Mouse (Mus musculus): ENCODE results near the gene Gcdh. TPM values are rescaled to one million over a fixed set of nuclear protein-coding genes. Genes with fewer than 3 reads are reported as not detected.
A peak's percentile ranks its signal among the peaks of the same experiment; 100 is the strongest.

Gene Gcdh
- total RNA-seq, 2 experiments from 2014 or later = 35.6 to 44.1 TPM

- Histone ChIP-seq H3K4me3 (no peak overlapping the region), H3K27ac (no peak overlapping the region)
- DNase-seq (ENCODE audit: extremely low spot score in 1 of 2, low spot score in 2 of 2) = no peak
- TF ChIP-seq CTCF (IDR thresholded peaks at IDR 0.05) = no peak
- intact Hi-C loops (cut with DNase I) = no loop called here
Measured at GRCm38 (mm10) chr8:84838513-84838912, 55.2 kb downstream of the Gcdh start.

GRCm38 (mm10) chr8:84837912-84838470 lies 55.7 kb downstream of the Gcdh start:
- no peak for DNase-seq (ENCODE audit: extremely low spot score in 1 of 2, low spot score in 2 of 2)
- H3K27ac ChIP-seq = no peak overlapping the region
- intact Hi-C loops (cut with DNase I) = no loop called here
- H3K4me3 ChIP-seq = no peak overlapping the region
- no peak for TF ChIP-seq CTCF (IDR thresholded peaks at IDR 0.05)

GRCm38 (mm10) chr8:84837149-84837911 lies 56.4 kb downstream of the Gcdh start:
- intact Hi-C loops (cut with DNase I) = no loop called here
- TF ChIP-seq CTCF (IDR thresholded peaks at IDR 0.05) = peak; percentile 1
- no peak for DNase-seq (ENCODE audit: extremely low spot score in 1 of 2, low spot score in 2 of 2)
- H3K4me3 ChIP-seq = no peak overlapping the region
- H3K27ac ChIP-seq = no peak overlapping the region

Small RNA genes lying within 50 kb of the gene (microRNA-seq; reads per million reads assigned to microRNA genes)
- gene Gm24197 = 1.2 to 2.9 reads per million in 2 experiments
- 7.8 to 12.4 reads per million in 2 experiments for gene Mir7069

Other genes with a start within 250 kb of the Gcdh start
- 10 to 100 TPM; 17.5 to 17.9 TPM for gene Ier2, start 231.1 kb downstream of the Gcdh start, total RNA-seq (2021)
- gene Trmt1, start 207.6 kb downstream of the Gcdh start, total RNA-seq (2021) = 100 to 1,000 TPM; 108 to 115 TPM
- gene Nacc1, start 206.1 kb downstream of the Gcdh start, total RNA-seq (2021) = 10 to 100 TPM; 95.5 to 96.8 TPM
- gene Lyl1, start 192.5 kb downstream of the Gcdh start, total RNA-seq (2021) = 1 to 10 TPM; 1.6 to 2.6 TPM
- gene G430095P16Rik, start 170.9 kb downstream of the Gcdh start, total RNA-seq (2021) = not detected
- 100 to 1,000 TPM; 347 to 350 TPM for gene Nfix, start 93.6 kb downstream of the Gcdh start, total RNA-seq (2021)
- gene Dand5, start 71.1 kb downstream of the Gcdh start, total RNA-seq (2021) = 10 to 100 TPM in 1 of 2 experiments, 1 to 10 TPM in 1; 9.7 to 11.1 TPM
- gene Gadd45gip1, start 62.4 kb downstream of the Gcdh start, total RNA-seq (2021) = 10 to 100 TPM; 23.9 to 25.8 TPM
- 10 to 100 TPM; 77.7 to 77.8 TPM for gene Rad23a, start 53.3 kb downstream of the Gcdh start, total RNA-seq (2021)
- gene Calr, start 47.0 kb downstream of the Gcdh start, total RNA-seq (2021) = 100 to 1,000 TPM; 459 to 496 TPM
- gene Farsa, start 36.9 kb downstream of the Gcdh start, total RNA-seq (2021) = 10 to 100 TPM; 49.8 to 50.1 TPM
- gene Syce2, start 21.8 kb downstream of the Gcdh start, total RNA-seq (2021) = 1 to 10 TPM; 7.8 to 8.0 TPM
- under 1 TPM in 1 of 2 experiments, not detected in 1; 0.23 TPM for gene Klf1, start 8.0 kb upstream of the Gcdh start, total RNA-seq (2021)
- 1 to 10 TPM; 4.3 to 5.1 TPM for gene Dnase2a, start 14.6 kb upstream of the Gcdh start, total RNA-seq (2021)
- gene Mast1, start 43.4 kb upstream of the Gcdh start, total RNA-seq (2021) = 10 to 100 TPM; 89.4 to 95.7 TPM
- 1 to 10 TPM; 1.1 to 1.2 TPM for gene Rtbdn, start 53.1 kb upstream of the Gcdh start, total RNA-seq (2021)
- gene Gm49661, start 75.5 kb upstream of the Gcdh start, total RNA-seq (2021) = not detected
- gene Prdx2, start 75.7 kb upstream of the Gcdh start, total RNA-seq (2021) = 100 to 1,000 TPM; 319 to 333 TPM
- gene Rnaseh2a, start 75.8 kb upstream of the Gcdh start, total RNA-seq (2021) = 10 to 100 TPM; 43.4 to 47.3 TPM
- gene Junb, start 84.8 kb upstream of the Gcdh start, total RNA-seq (2021) = 100 to 1,000 TPM in 1 of 2 experiments, 10 to 100 TPM in 1; 99.5 to 145 TPM
- gene Hook2, start 96.7 kb upstream of the Gcdh start, total RNA-seq (2021) = 10 to 100 TPM; 11.3 to 11.6 TPM
- not detected for gene Best2, start 120.6 kb upstream of the Gcdh start, total RNA-seq (2021)
- 100 to 1,000 TPM; 122 to 124 TPM for gene Asna1, start 131.4 kb upstream of the Gcdh start, total RNA-seq (2021)
- 100 to 1,000 TPM; 124 to 132 TPM for gene Trir, start 132.9 kb upstream of the Gcdh start, total RNA-seq (2021)
- gene Tnpo2, start 143.0 kb upstream of the Gcdh start, total RNA-seq (2021) = 100 to 1,000 TPM; 146 to 163 TPM
- 10 to 100 TPM; 21.5 to 25.5 TPM for gene Fbxw9, start 166.1 kb upstream of the Gcdh start, total RNA-seq (2021)
- not detected for gene Gm5741, start 174.1 kb upstream of the Gcdh start, total RNA-seq (2021)
- 10 to 100 TPM; 66.1 to 68.7 TPM for gene Dhps, start 177.8 kb upstream of the Gcdh start, total RNA-seq (2021)
- 10 to 100 TPM; 55.6 to 55.7 TPM for gene Wdr83os, start 186.8 kb upstream of the Gcdh start, total RNA-seq (2021)
- 10 to 100 TPM; 25.5 to 27.8 TPM for gene Wdr83, start 187.4 kb upstream of the Gcdh start, total RNA-seq (2021)
- gene Man2b1, start 189.3 kb upstream of the Gcdh start, total RNA-seq (2021) = 10 to 100 TPM; 34.7 to 35.9 TPM
- 1 to 10 TPM; 7.0 to 7.9 TPM for gene Zfp791, start 229.2 kb upstream of the Gcdh start, total RNA-seq (2021)

All from left cerebral cortex, adult 2 months (tissue).